Mouse (Mus musculus) frontal cortex, postnatal 10 days (tissue): ENCODE measurements around the gene Arid5a.

ENCODE experiments used
- DNase-seq, 2 experiments: peaks; one replicate each; pipeline ENCODE4 v3.0.0; 2022; ENCODE audit warnings: low spot score in 2 of 2, mixed read lengths in 1 of 2

Gene Arid5a

DNA sequence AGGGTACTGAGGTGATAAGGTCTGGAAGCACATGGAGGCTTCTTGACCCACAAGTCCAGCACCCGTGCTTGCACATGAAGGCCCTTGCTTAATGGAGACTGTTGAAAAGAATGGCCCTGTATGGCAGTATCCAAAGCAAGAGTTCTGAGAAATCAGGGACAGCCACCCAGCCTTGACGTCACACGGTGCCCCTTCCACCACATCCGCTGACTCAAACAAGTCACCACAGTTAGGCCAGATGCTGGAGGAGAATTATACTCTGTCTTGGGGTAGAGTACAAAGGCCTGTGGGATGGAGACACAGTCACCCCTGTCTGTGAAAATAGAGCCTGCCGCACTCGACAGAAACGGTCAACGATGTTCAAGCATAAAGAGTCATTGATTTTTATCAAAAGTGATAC is 14.1 kb upstream of the Arid5a start:
- no peak for DNase-seq

DNA sequence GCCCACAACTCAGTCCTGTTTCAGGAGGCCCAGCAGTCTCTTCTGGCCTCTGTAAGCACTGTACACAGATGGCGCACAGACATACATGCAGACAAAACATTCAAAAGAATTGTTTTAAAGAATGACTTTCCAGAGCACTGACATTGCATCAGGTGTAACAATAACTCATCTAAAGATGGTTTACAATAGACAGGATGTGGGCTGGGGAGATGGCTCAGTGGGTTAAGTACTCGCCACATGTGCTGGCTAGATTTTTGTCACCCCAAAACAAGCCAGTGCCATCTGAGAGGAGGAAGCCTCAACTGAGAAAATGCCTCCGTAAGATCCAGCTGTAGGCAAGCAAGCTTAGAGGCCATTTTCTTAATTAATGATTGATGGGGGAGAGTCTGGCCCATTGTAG is 13.1 kb upstream of the Arid5a start:
- DNase-seq, result no peak

GRCm38 (mm10) chr1:36296466-36297149 is 10.9 kb upstream of the Arid5a start:
- no peak for DNase-seq

DNA sequence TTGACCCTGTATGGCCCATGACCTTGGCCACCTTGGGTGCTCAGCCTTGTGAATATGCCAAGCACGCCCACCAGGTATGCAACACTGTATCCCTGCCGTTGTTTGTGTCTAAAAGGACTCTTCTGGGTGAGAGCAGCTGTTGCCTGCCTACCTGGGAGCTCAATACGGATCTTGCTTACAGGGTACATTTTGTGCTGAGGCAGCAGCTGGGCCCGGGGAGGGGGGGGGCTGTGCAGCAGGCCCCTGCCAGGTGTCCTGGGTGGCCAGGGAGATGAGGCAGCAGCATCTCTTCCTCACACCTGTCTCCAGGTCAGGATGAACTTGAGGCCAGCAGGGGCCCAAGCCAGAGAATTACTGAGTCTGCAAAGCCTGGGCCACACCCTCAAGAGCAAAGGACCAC is 9.4 kb upstream of the Arid5a start:
- DNase-seq, result no peak

- DNase-seq, result no peak
These were observed 8.4 kb upstream of the Arid5a start for GRCm38 (mm10) chr1:36299126-36299525.

DNA sequence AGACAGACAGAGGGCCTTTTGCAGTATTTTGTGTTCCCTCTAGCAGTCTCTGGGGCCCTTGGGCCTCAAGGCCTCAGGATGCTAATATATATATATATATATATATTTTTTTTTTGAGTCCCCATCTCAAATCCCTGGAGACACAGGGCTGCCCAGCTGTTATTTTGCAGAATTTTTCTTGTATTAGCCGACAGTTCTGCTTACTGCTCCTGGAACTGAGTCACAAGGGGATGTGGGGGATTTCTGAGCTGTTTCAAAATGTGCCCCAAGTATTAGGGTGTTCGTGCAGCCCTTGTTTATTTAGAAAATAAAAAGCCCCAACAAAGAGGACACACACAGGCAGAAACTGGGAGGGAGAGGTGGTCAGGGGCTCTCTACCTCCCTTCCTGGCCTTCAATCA is 7.9 kb upstream of the Arid5a start:
- DNase-seq, result no peak

- DNase-seq, result no peak
These were observed 7.0 kb upstream of the Arid5a start for GRCm38 (mm10) chr1:36300486-36300885.

DNA sequence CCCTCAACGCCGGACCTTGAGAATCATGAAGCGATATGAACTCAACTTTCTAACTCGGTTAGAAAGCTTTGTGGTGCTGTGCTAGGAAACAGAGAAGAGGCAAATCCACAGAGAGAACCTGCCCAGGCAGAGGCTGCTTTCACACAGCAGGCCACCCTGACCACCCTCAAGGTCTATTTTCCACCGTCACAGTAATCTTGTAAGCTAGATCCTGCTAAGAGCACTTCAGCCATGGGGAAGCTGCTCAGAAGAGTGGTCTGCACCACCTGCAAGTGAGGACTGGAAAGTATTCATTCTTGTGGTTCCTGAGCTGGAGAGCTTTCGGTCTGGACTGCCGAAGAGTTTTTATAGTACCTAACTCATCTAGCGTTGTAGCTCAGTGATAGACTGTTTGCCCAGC is 5.3 kb upstream of the Arid5a start:
- DNase-seq, result no peak

- DNase-seq, result no peak
These were observed 4.6 kb upstream of the Arid5a start for GRCm38 (mm10) chr1:36302957-36303356.

DNA sequence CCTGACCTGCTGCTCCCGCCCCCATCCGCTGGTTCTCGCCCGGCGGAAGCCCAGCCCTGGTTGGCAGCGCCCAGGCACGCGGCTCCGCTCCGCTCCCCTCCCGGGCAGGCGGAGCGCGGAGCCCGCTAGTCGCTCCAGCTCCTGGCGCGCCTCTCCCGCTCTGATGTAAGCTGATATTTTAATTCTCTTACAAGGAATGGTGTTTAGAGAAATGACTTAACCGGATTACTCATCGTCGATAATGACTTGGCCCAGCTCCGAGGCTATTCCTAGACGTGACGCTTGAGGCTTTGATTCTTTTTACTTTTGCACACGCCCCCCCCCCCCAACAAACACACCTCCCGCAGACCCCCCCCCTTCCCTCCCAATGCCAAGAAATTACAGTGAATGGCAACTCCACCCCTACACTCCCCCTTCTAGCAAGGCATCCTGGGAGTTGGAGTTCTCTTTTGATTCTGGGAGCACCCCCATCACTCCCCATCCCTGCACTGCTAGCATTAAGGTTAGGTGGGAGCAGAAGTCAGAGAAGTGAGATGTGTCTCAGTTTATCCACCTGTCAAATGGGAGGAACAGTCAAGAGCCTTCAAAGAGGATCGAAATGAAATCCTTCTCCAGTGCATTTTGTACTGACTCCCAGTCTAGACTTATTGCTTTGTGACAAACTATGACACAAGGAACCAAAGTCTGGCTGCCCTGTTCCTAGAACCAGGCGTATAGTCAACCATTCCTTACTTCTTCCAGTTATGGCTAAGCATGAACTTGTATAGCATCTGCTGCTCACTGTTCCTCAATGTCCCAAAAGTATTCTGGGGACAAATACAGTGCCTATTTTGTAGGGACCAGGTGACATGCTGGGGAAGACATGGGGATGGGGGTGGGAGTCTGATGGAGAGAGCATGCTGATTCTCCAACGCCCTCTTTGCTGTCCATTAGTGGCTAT is 3.9 kb upstream of the Arid5a start:
- peak; percentile 67 to 78 for DNase-seq

GRCm38 (mm10) chr1:36304764-36305163 is 2.8 kb upstream of the Arid5a start:
- DNase-seq, result no peak

- no peak for DNase-seq
These were observed 1.4 kb upstream of the Arid5a start for GRCm38 (mm10) chr1:36306120-36306519.

GRCm38 (mm10) chr1:36307121-36307494 is 425 bp upstream of the Arid5a start:
- no peak for DNase-seq

DNA sequence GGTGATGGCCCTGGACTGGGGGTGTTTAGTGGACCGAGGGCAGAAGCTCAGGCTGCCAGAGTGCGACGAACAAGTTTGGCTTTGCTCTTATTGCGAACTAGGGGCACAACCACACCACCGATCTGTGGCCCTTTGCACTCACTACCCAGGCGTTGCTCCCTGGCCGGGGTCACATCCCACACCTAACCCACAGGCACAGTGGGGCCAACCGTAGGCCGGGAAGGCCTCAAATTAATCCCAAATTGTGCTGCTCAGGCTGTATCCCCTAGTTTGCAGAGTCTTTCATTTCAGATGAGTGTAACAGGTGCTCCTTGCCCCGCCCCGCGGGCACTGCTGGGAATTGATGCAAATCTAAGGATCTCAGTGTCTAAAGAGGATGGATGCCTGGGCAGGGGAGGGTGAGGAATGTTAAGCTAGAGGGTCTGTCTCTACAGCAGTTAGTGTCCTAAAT is 943 bp downstream of the Arid5a start:
- no peak for DNase-seq

DNA sequence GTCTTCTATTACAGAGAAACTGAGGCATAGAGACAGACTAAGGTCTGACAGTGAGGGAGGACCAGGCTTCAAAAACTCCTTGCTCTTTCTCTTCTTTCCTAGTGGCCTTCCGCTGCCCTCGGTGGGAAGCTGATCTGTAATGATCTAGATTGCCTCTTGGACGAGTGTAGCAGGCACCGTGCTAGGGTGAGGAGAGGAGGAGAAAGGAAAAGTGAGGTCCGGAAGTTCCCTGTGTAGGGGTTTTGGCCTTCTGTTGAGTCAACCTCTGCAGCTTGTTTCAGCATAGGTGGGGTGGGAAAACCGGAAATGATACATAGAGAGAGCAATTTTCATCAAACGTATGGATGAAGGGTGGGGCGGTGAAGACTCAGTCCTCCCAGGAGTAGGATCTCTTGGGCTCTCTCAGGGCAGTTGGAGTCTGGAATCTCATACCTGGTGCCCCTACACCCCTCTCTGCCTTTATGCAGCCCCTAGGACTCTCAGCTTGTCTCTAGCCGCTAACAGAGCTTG is 1.5 kb downstream of the Arid5a start:
- DNase-seq, result no peak

DNA sequence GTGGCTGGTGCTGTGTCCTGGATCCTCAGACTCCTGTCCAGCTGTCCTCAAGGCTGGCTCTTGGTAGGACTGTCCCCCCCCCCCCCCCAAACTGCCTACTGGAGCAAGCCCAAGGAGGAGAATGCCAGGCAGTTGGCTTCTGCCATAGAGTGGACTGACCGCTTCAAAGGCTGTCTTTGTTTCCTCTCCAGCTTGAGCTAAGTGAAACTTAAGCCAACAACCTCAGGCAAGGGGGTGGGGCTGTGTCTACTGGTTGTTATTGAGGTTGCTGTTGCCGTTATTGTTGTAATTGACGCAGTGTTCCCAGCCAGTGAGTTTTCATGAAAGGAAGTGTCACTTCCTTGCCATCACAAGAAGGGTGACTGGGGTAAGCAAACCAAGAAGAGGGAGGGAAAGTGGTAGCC is 2.0 kb downstream of the Arid5a start:
- DNase-seq, result peak; percentile 42 to 62

GRCm38 (mm10) chr1:36314959-36315775 is 7.6 kb downstream of the Arid5a start:
- no peak for DNase-seq

GRCm38 (mm10) chr1:36315776-36316100 is 8.2 kb downstream of the Arid5a start:
- no peak for DNase-seq

- no peak for DNase-seq
These were observed 13.6 kb downstream of the Arid5a start for GRCm38 (mm10) chr1:36321164-36321563.

GRCm38 (mm10) chr1:36321829-36322573 is 14.5 kb downstream of the Arid5a start:
- no peak for DNase-seq

GRCm38 (mm10) chr1:36323076-36323475 is 15.5 kb downstream of the Arid5a start:
- DNase-seq, result no peak
